15 mouse cellular contexts compared by ENCODE assay signal in the genomic region with DNA sequence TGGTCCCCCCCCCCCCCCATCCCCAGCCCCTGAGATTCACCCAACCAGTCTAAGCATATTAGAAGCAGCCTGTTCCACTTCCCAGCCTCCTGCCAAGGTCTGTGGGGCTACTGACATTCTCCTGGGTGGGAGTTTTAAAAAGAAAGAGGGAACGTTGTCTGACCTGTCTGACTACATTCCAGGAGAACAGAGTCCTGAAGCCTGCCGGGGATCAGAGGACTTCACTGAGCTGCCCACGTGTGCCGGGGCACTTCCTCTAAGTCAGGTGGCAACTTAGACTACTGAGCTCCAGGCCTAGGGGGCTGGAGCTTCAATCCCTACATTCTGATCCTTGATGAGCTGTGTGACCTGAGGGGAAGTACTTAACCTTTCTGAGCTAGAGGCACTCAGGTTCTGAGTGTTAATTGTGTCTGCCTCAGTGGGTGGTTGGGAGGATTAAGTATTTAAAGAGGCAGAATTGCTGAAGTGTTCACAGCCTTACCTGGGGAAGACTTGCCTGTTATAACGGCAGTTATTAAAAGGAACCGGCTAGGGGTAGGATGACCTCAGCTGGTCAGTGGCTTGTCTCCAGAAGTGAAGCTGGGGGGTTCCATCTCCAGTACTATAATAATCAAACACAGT. TPM values are rescaled to one million over a fixed set of nuclear protein-coding genes. Genes with fewer than 3 reads are reported as not detected.
DNase-seq lines count a peak whose midpoint lies in the region; ATAC-seq lines count a peak whose summit lies in the region.
"Had no signal": no experiment of that assay in that cellular context is flagged by ENCODE, and none has a peak within 500 bp of the region (broad histone marks: within the 10 kb centered on the region; RNA-seq: fewer than 3 reads in every experiment).

No protein-coding gene starts in this region.

- no peak overlapping the region for H3K4me3 ChIP-seq in midbrain, embryonic 11.5 days (ENCODE audit: low read depth, low read length)
- no peak overlapping the region for H3K4me3 ChIP-seq in midbrain, embryonic 13.5 days (replicated peaks)
- no peak overlapping the region for H3K4me3 ChIP-seq in lung, embryonic 15.5 days
- no peak overlapping the region for H3K4me3 ChIP-seq in neural tube, embryonic 15.5 days (replicated peaks)
- H3K4me3 ChIP-seq: forebrain, embryonic 10.5 days; hindbrain, embryonic 13.5 days; megakaryocyte, embryonic 14.5 days had no signal

- no peaks in the 10 kb centered on the region for H3K9me3 ChIP-seq in midbrain, embryonic 11.5 days (ENCODE audit: control insufficient read depth, low read length)
- H3K9me3 ChIP-seq in midbrain, embryonic 13.5 days = no peaks in the 10 kb centered on the region
- no peaks in the 10 kb centered on the region for H3K9me3 ChIP-seq in lung, embryonic 15.5 days
- H3K9me3 ChIP-seq in neural tube, embryonic 15.5 days (replicated peaks) = no peaks in the 10 kb centered on the region
- H3K9me3 ChIP-seq: forebrain, embryonic 10.5 days; hindbrain, embryonic 13.5 days; megakaryocyte, embryonic 14.5 days had no signal

- peak; percentile 72 for DNase-seq in midbrain, embryonic 11.5 days (ENCODE audit: low spot score, missing footprints)
- DNase-seq in kidney, adult 9 months = peak; percentile 52
- DNase-seq in spleen, postnatal 36 days (ENCODE audit: low spot score in 2 of 2) = no peak
- DNase-seq in left cerebral cortex, adult 8-10 months (ENCODE audit: low spot score in 2 of 2) = no peak
- DNase-seq: B cell, adult 2 months; gastrocnemius, postnatal 14 days; layer of hippocampus, postnatal 36 days; thymus, adult 2 months had no signal

- H3K27me3 ChIP-seq in midbrain, embryonic 11.5 days (ENCODE audit: control insufficient read depth, insufficient read depth, low read length) = no peaks in the 10 kb centered on the region
- H3K27me3 ChIP-seq in midbrain, embryonic 13.5 days = no peaks in the 10 kb centered on the region
- no peaks in the 10 kb centered on the region for H3K27me3 ChIP-seq in lung, embryonic 15.5 days
- H3K27me3 ChIP-seq in neural tube, embryonic 15.5 days (replicated peaks) = no peaks in the 10 kb centered on the region
- H3K27me3 ChIP-seq: hindbrain, embryonic 13.5 days had no signal

- H3K36me3 ChIP-seq in midbrain, embryonic 11.5 days (ENCODE audit: control insufficient read depth, insufficient read depth, low read length) = no peaks in the 10 kb centered on the region
- H3K36me3 ChIP-seq in midbrain, embryonic 13.5 days = no peaks in the 10 kb centered on the region
- H3K36me3 ChIP-seq in lung, embryonic 15.5 days = no peaks in the 10 kb centered on the region
- no peaks in the 10 kb centered on the region for H3K36me3 ChIP-seq in neural tube, embryonic 15.5 days
- H3K36me3 ChIP-seq: forebrain, embryonic 10.5 days; hindbrain, embryonic 13.5 days had no signal

- H3K4me1 ChIP-seq in midbrain, embryonic 11.5 days (ENCODE audit: control insufficient read depth, insufficient read depth, low read length) = no peaks in the 10 kb centered on the region
- no peaks in the 10 kb centered on the region for H3K4me1 ChIP-seq in midbrain, embryonic 13.5 days (replicated peaks)
- H3K4me1 ChIP-seq in lung, embryonic 15.5 days = peaks cover 14% of the 10 kb centered on the region; the same call in 1 of the 2 replicates
- no peaks in the 10 kb centered on the region for H3K4me1 ChIP-seq in neural tube, embryonic 15.5 days
- H3K4me1 ChIP-seq: forebrain, embryonic 10.5 days; hindbrain, embryonic 13.5 days had no signal

- H3K9ac ChIP-seq in midbrain, embryonic 11.5 days (ENCODE audit: low read length) = no peak overlapping the region
- H3K9ac ChIP-seq in midbrain, embryonic 13.5 days (replicated peaks) = no peak overlapping the region
- no peak overlapping the region for H3K9ac ChIP-seq in lung, embryonic 15.5 days
- no peak overlapping the region for H3K9ac ChIP-seq in neural tube, embryonic 15.5 days (replicated peaks)
- H3K9ac ChIP-seq: hindbrain, embryonic 13.5 days had no signal

- WGBS in midbrain, embryonic 11.5 days = 58% methylated on average over 6 of the region's 6 CpGs
- WGBS in midbrain, embryonic 13.5 days = 53% methylated on average over 6 of the region's 6 CpGs
- WGBS in lung, embryonic 15.5 days = 37% methylated on average over 6 of the region's 6 CpGs
- WGBS in neural tube, embryonic 15.5 days = 64% methylated on average over 6 of the region's 6 CpGs

- no peak overlapping the region for H3K4me2 ChIP-seq in midbrain, embryonic 11.5 days
- no peak overlapping the region for H3K4me2 ChIP-seq in midbrain, embryonic 13.5 days (replicated peaks)
- H3K4me2 ChIP-seq in lung, embryonic 15.5 days = no peak overlapping the region
- H3K4me2 ChIP-seq in neural tube, embryonic 15.5 days = no peak overlapping the region
- H3K4me2 ChIP-seq: hindbrain, embryonic 13.5 days had no signal

- H3K27ac ChIP-seq in midbrain, embryonic 11.5 days (ENCODE audit: low read depth, low read length) = no peak overlapping the region
- H3K27ac ChIP-seq in midbrain, embryonic 13.5 days = no peak overlapping the region
- H3K27ac ChIP-seq in lung, embryonic 15.5 days = peak overlapping the region; percentile 71
- no peak overlapping the region for H3K27ac ChIP-seq in neural tube, embryonic 15.5 days (replicated peaks)
- H3K27ac ChIP-seq: forebrain, embryonic 10.5 days; hindbrain, embryonic 13.5 days had no signal

- ATAC-seq in midbrain, embryonic 11.5 days (ENCODE audit: low FRiP score) = no peak
- no peak for ATAC-seq in midbrain, embryonic 13.5 days
- ATAC-seq in lung, embryonic 15.5 days (ENCODE audit: borderline replicate concordance, extremely low read depth, low FRiP score, low TSS enrichment) = peak; percentile 81
- no peak for ATAC-seq in inflammation-experienced regulatory T-cells, adult 6 months
- ATAC-seq in neural tube, embryonic 15.5 days (ENCODE audit: low FRiP score) = no peak

RNA-seq across cellular contexts. Expression of a gene that starts 41.6 kb away (rescaled TPM):
- 117 and 130 TPM in 2 replicates for polyA plus RNA-seq in midbrain, embryonic 11.5 days (2014; fragmentation: Nextera tagmentation; extraction: Ambion mirVana)
- polyA plus RNA-seq in midbrain, embryonic 13.5 days (2015; fragmentation: Nextera tagmentation; extraction: Ambion mirVana) = 126 TPM in 2 replicates
- 100 and 114 TPM in 2 replicates for polyA plus RNA-seq in lung, embryonic 15.5 days (2015; fragmentation: Nextera tagmentation; extraction: Ambion mirVana)
- total RNA-seq in left cerebral cortex, adult 8-10 months (2022) = 100 to 1,000 TPM; 101 to 114 (median 107) TPM
- 10 to 100 TPM; 25.9 to 53.1 (median 41.6) TPM for polyA plus RNA-seq in inflammation-experienced regulatory T-cells, adult 6 months (2017; shearing (Covaris generic))
- 87.8 and 96.6 TPM in 2 replicates for polyA plus RNA-seq in neural tube, embryonic 15.5 days (2015; fragmentation: Nextera tagmentation; extraction: Ambion mirVana)

Comparison
In these comparisons a context has a peak if more than half of its experiments do, and no peak if none do; other contexts are left out.
1. DNase-seq: peak in midbrain, embryonic 11.5 days (single experiment) and kidney, adult 9 months (single experiment); none in spleen, postnatal 36 days (0 of 2) and left cerebral cortex, adult 8-10 months (0 of 2).